Mouse (Mus musculus) hematopoietic stem cell, adult 5-6 weeks (primary cell): Measurements from ENCODE around the gene Def6. TPM values are rescaled to one million over a fixed set of nuclear protein-coding genes. Genes with fewer than 3 reads are reported as not detected.

Experiments
- total RNA-seq: library from RNA; stranded (forward); fragments of 172-1452, 232-1000 nt; gene quantifications from 2 replicates; pipeline ENCODE4 v1.2.3, GENCODE M21; 2017

Def6 gene
- total RNA-seq, 1 experiment from 2014 or later = 113 TPM

Other genes with a start within 250 kb of the Def6 start
- 2.3 and 3.6 TPM in 2 replicates for gene Tcp11, start 127.1 kb upstream of the Def6 start, total RNA-seq
- gene Scube3, start 65.6 kb upstream of the Def6 start, total RNA-seq = 3.8 and 10.1 TPM in 2 replicates
- gene Zfp523, start 30.6 kb upstream of the Def6 start, total RNA-seq = 12.9 and 26.0 TPM in 2 replicates
- gene Ppard, start 24.9 kb downstream of the Def6 start, total RNA-seq = 2.2 and 3.8 TPM in 2 replicates
- 7.5 and 19.6 TPM in 2 replicates for gene Fance, start 105.7 kb downstream of the Def6 start, total RNA-seq
- gene Rpl10a, start 120.7 kb downstream of the Def6 start, total RNA-seq = 828 and 1,143 TPM in 2 replicates
- gene Tead3, start 143.0 kb downstream of the Def6 start, total RNA-seq = 0.74 and 0.75 TPM in 2 replicates
- 0.60 TPM in 1 of 2 replicates, not detected in the other for gene Tulp1, start 157.4 kb downstream of the Def6 start, total RNA-seq